Mouse (Mus musculus) layer of hippocampus, postnatal 25 days (tissue): ENCODE data around the gene Tm6sf2. TPM values are rescaled to one million over a fixed set of nuclear protein-coding genes. Genes with fewer than 3 reads are reported as not detected.

Experiments
- DNase-seq, 2 experiments: peaks; one replicate each; pipeline ENCODE4 v3.0.0; 2022; ENCODE audit warnings: mixed read lengths in 2 of 2, low spot score in 1 of 2; ENCODE audit errors: extremely low spot score in 1 of 2
- total RNA-seq, 2 experiments: library from RNA; stranded (reverse); gene quantifications; 2 replicates each; pipeline ENCODE4 v1.2.3; 2021

Tm6sf2 gene
- total RNA-seq, 2 experiments from 2014 or later, result 2.9 to 4.9 TPM

DNA sequence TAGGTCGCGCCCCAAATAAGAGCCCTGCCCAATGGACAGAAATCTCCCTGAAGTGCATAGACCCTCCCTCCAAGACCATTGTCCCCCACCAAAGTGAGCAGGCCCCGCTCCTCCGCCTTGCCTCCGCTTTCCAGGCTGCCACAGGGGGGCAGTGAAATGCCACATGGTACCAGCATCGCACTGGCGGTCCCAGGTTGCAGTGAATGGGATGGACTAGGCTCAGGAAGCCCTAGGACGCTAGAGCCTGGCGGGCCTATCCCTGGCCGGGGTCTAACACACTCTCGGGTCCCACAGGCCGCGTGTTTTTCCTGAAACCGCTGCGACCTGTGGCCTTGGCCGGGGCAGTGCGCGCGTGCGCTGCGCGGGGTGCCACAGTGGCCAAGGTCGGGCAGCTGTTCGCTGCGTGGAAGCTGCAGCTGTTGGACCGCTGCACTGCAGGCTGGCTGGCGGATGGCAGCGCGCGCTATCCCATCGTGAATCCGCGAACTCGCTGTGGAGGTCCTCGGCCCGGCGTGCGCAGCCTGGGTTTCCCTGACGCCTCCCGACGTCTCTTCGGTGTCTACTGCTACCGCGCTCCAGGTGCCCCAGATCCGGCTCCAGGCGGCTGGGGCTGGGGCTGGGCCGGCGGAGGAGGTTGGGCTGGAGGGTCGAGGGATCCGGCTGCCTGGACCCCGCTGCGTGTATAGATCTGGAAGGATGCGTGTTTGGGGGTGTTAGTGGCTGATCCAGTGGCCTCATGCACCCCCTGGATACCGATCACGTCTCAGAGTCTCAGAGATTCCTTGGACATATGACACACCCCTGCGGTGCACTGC lies 15.3 kb downstream of the Tm6sf2 start:
- peak; percentile 65 to 66 for DNase-seq

DNA sequence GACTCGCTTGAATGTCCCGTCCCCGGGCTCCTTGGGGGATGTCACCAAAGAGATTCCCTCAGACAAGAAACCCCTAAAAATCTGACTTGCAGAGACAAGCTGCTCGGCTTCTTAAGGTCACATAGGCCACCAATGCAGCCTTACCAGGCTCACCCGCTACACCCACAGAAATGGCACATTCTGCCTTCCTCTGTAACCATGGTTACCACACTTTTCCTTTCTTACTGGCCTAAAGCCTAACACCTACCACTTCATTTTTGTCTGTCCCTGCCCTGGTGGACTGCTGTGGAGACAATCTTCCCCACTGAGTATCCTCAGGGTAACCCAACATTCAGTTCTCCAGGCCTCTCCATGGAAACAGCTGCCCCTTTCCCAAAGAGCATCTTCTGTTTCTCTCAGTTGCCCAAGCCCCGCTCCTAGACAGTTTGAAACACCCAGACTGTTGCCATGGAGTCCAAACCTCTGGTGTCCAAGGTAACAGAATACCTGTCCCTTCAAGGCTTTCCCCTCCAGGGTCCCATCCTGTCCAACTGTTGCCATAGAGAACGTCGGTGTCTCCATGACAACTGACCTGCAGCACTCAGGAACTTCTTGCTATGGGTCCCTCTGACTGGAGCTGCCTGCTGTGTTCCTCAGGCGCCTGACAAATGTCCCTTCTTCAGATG lies 16.7 kb downstream of the Tm6sf2 start:
- DNase-seq, result no peak

DNA sequence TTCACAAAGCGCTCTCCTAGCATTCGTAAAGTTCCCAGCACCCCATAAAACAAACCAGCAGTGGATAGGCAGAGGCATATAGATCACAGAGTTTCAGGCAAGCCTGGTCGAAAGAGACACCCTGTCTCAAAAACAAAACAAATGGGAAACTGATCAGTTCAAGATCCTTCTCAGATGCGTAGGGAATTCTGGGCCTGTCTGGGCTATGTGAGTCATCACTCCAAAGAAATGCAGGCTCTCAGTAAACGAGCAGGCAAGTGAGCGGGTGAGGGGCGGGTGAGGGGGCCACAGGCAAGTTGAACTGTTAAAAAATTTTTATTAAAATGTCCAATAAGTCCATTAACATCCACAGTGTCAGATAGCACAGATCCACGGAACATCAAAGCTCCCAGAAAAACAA lies 20.1 kb downstream of the Tm6sf2 start:
- no peak for DNase-seq

DNA sequence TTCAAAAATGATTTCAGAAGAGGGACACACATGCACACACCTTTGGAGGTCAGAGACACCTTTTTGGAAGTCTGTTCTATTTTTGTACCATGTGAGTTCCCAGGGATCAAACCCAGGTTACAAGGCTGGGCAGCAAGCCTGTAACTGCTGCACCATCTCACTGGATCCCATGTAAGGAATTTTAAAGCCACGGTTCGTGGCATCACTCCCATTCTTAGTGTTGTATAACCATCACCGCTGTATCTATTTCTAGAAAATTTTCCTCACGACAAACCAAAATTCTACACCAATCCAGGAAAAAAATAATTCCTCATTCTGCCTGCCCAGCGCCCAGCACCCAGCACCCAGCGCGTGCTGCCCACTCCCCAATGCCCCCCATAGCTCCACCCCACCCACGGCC lies 26.6 kb downstream of the Tm6sf2 start:
- DNase-seq, result no peak

DNA sequence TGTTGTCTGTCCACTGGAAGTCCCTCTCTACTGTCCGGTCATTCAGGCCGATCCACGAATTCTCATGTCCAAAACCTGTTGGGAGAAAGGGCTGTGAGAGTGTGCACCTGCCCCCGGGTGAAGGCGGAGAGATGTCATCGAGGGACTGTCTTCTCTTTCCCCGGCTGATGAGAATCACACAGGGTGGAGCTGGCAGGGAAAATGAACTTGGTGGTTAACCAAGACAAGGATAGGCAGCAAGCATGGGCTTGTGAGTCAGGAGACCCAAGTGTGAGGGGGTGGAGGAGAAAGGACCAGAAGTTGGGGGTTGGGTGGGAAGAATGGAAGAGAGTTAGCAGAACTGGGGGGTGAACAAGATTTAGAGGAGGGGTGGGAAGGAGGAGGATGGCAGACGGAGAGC lies 27.5 kb downstream of the Tm6sf2 start:
- no peak for DNase-seq

DNA sequence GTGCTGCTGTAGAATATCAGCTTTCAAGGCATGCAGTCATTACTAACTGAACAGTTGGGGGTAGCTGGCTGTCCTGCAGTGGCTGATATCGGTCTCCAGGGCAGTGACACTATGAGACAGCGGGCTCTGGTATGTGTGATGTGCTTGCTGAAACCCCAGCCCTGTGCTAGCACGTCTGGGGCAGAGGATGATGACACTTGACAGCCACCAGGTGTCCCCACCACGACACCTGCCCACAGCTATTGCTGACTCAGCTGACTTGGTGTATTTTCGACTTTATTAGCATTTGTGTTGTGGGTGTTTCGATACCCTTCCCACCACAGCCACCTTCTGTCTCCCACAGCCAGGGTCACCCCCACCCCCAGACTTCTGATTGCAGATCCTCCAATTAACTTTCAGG lies 31.8 kb downstream of the Tm6sf2 start:
- DNase-seq, result no peak

DNA sequence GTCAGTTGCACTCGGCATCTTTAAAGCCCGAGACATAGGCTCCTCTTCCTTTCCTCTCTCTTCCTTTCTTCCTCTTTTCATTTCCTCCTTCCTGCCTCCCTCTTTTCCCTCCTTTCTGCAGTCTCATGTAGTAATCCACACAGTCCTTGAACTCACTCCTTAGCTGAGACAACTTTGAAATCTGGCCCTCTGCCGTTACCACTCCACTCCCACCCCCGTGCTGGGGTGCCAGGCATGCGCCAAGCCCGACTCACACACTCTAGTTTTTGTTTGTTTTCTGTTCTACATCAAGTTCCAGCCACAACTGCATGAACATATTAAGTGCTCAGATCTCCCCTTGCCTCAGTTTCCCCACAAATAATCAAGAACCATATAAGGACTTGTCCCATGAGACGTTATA lies 32.2 kb downstream of the Tm6sf2 start:
- DNase-seq, result no peak

DNA sequence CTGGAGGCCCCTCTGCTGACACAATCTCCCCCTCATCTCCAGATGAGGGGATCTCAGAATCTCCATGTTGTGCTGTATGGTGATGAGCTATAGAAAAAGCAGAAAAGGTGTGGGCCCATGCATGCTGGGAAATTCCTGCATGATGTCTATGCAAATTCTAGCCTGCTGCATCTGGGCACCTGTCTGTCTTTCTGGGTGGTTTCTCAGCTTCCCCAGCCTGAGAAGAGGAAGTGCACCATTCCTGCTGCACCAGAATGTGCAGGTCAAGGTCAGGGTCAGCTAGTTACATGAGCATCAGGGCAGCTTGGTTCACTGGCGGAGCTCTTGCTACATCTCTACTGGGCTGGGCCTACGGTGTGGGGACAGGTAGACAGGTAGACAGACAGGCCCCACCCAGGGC lies 37.7 kb downstream of the Tm6sf2 start:
- no peak for DNase-seq

DNA sequence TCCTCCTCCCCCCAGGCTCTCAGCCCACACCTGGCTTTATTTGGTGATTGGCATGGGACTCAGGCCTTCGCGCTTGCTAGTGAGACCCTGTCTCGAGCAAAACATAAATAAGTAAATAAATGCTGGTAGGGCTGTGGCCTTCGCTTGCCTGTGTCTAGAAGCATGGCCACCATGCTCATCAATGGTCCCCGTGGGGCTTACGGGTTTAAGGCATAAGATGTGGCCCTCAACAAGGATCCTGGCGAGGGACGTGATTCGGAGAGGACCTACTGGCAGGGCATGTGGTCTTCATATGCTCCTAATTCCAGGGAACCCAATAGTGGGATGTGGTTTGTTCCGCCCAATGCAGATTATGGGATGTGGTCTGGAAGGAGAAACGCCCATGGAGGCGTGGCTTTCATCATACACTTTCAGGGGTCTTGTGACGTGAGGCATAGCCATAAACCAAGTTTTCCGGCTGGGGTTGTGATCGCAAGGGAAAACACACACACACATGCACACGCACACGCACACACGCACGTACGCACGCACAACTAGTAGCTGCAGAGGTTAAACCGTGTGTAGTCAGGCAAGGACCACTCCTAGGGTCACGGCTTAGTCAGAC lies 38.6 kb downstream of the Tm6sf2 start:
- no peak for DNase-seq

DNA sequence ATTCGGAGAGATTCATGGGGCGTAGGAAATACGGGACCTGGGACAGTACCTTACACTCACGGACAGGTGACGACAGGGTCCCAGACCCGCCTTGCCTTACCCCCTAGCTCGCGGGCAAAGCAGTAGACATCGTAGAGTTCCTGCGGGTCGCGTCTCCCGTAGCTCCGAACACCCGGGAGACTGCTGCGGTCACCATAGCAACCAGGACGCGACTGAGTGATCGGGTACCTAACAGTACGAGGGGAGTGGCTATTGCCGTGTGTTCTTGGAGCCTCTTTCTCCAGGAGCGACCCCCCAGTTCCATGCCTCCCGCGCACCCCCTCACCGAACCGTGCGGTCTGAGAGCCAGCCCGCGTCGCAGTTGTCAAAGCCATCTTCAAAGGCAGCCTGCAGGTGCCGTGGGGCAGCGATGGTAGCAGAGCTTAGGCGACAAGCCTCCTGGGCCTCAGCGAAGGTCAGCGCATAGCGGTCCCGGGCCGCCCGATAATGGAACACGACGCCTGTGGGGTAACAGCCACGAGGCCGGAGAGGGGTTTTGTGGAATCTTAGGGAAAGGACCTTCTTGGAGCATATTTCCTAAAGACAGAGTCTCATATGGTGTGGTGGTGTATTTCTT lies 39.8 kb downstream of the Tm6sf2 start:
- DNase-seq, result no peak

DNA sequence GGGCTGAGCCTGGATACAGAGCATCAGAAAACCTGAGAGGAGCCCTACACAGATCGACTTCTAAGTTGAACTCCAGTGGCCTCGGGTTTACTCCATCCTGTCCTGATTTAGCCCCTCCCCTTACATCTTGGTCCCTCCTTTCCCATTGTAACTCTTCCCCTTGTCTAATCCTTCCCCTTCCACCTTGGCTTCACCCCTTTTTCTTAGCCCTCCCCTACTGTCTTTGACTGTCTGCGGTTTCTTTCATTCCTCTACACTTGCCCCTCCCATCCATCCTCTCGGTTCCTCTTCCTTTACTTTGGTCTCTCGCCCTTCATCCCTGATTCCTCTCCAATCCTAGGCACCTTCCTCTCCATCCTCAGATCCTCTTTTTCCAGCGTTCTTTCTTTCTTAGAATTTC lies 41.8 kb downstream of the Tm6sf2 start:
- no peak for DNase-seq

DNA sequence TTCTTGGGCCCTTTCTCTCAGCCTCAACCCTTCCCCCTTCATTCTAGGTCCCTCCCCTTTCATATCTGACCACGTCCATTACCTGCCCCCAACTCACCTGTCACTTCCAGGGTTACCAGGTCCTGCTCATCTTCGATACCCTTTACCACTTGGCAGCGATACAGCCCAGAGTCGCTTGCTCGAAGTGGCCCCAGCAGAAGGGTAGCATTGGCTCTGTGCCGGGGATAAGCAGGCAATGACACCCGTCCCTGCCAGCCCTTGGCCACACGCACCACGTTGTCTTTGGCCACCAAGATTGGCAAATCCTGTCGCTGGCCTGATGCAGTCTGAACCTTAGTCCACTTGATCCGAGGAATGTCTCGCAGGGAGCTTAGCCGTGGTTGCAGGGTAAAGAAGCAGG lies 42.2 kb downstream of the Tm6sf2 start:
- DNase-seq, result no peak

DNA sequence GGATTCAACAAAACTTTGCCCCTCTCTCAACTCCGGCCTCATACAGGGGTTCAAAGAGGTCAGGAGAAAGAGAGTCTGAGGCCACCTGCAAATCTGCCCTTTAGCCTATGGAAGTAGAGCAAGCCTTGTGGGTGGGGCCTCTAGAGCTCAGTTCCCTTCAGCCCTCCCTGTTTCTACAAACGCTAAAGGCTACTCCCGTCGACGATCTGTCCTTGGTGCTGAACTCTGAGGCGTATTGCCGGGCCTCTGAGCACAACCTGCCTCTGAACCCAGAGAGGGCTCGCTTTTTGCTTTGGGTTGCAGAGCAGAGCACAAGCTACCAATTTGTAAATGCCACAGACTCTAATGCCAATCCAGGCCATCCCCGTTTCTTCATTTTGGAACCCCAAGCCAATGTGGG lies 44.9 kb downstream of the Tm6sf2 start:
- DNase-seq, result no peak

DNA sequence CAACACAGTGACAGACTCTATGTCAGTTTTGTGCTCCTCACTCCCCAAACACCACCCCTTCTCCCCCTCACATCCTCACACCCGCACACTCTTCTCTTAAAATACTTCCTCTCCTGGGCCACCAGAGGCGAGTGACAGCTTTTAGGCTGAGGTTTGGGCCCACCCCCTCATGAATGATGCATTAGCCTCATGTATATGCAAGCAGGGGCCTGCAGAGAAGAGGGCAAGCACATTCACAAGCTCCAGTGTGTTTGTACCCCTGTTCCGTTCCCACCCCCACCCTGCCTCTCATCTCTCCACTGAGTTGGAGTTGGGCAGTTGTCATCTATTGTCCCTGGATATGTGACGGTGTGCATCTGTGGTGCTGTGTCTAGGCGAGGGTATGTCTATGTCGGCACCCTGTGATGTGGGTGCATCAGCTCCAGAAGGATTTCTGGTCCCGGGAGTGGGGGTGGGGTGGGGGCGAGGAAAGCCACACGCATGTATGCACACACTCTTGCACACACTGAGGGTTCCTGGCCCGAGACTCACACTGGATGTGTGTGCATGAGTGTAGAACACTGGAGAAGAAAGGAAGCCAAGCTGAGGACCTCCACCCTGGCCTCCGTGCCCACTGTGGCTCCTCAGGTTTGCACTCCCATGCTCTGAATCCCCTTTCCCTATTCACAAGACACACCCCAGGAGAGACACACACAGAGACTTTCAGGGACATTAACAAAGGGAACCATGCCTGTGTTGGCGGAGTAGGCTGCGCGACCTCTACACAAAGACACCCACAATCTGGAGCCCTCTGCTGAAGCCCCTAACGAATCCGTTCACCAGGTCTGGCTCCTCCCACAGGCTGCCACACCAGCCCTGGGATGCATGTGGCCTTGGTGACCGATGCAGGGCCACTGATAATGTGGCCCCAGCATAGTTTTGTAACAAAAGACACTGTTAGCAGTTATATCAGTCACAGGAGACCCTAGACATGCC lies 46.3 kb downstream of the Tm6sf2 start:
- DNase-seq, result no peak

DNA sequence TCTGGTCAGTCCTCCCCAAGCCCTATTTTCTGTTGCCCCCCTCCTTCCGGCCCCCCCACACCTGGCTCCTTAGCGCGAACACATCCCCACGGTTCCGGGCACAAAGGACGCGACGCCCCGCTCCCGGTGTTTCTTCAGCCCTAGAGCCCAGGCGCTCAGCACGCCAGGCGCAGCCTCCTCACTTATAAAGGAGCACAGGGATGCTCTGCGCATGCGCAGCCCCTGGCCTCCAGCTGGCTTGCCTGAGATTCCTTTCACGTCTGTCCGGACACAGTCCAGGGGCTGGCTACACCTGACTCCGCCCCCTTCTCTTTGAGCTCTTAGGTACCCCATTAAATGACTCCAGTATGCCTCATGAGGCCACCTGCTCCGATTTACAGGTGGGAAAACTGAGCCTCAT lies 47.9 kb downstream of the Tm6sf2 start, which contains the start of gene Ncan:
Gene Ncan, minus strand, starts transcription at position 207 of the 400 bp plus-strand sequence.
- peak; percentile 93 to 95 for DNase-seq

DNA sequence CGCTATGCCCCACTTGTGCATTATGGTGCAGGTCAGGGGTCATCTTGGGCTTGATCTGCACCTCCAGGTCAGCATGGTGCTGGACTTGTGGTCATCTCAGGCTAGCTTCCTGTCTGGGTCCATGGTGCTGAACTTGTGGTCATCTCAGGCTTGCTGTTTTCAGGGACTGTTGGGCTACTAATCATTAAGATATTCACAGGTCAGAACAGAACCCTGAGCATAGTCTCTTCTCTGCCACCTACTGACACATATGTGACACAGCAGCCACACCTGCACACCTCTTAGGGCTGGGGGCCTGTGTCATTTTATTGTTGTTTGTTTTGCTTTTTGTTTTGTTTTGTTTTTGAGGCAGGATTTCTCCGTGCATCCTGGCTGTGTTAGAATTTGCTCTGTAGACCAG lies 50.1 kb downstream of the Tm6sf2 start:
- no peak for DNase-seq

DNA sequence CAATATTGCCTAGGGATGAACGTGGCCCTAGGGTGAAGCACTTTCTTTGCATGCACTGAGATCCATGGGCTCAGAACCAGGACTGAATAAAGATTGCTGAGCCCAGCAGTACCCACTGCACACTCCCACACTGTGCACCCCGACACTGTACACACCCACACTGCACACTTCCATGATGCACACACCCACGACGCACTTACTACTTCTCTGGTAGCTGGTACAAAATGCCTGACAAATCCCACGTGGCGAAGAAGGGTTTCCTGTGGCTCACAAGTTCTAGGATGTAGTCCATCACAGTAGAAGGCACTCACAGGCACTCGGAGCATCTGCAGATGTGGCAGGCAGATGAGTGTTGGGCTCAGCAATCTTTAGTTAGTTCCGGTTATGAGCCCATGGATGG lies 52.3 kb downstream of the Tm6sf2 start:
- DNase-seq, result no peak

DNA sequence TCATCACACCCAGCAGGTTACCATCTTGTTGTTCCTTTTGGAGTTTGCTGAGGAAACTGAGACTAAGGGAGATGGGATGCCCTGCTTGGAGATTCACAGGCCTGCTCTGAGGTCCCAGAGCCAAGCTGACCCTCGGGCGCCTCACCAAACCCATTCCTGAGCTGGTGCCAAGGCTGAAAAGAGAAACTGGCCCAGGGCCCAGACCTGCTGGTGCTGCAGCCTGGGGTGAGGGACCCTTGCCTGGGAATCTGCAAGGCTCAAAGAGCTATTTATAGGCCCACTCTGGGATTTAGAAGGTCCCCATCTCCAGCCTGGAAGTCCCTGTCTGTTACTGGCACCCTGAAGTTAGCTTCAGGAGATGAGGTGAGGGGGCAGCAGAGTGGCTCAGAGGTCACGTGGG lies 55.7 kb downstream of the Tm6sf2 start:
- peak in 1 of 2 experiments; percentile 65 for DNase-seq

DNA sequence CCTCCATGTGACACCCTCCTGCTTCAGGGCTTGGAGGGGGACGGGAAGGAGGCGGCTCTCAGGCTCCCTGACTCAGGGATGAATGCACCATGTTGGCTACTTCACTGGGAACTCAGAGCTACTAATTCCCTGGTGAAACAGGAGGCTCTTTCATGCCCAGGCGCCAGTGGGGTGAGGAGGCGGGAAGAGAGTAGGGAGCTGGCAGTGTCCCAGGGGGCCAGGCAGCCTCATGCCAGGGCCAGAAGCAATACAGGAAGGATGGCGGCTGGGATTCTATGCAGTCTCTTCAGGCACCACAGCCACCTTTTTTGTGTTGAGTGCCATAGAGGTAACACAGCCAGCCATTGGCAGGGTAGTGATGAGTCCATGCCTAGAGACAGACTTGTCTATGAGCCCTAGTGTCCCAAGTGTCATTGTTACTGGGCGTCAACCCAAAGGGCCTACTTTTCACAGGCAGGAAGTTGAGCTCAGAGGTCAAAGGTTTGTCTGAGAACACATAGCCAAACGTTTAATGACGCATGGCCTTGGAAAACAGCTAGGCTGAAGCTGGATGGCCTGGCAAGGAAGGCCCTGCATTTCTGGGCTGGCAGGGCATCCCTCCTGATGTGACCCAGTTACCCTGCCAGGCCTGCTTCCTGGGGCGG lies 56.7 kb downstream of the Tm6sf2 start:
- peak; percentile 53 to 64 for DNase-seq
